Mouse (Mus musculus) hindbrain, postnatal 0 days (tissue): ENCODE results near the gene Ptchd4. TPM values are rescaled to one million over a fixed set of nuclear protein-coding genes. Genes with fewer than 3 reads are reported as not detected.

Experiments used
- ATAC-seq: fragments of 200-750 bp; cut with Nextera tagmentation; 2 replicates; pipeline ENCODE4 v1.8.0; 2017; ENCODE audit warnings: mild to moderate bottlenecking, moderate TSS enrichment, moderate library complexity
- DNase-seq: peaks from one replicate; pipeline ENCODE4 v3.0.0-alpha.2; 2015; ENCODE audit warnings: low spot score
- H3K27ac ChIP-seq: fragments of 300-500 bp; sonication (generic); 2 replicates; pipeline ENCODE4 v1.5.1; 2014; ENCODE audit warnings: mild to moderate bottlenecking
- H3K27me3 ChIP-seq: fragments of 300-500 bp; sonication (generic); 2 replicates; pipeline ENCODE4 v1.6.1; 2014; ENCODE audit warnings: low read length, mixed read lengths; ENCODE audit not compliant: insufficient read depth
- H3K36me3 ChIP-seq: fragments of 300-500 bp; sonication (generic); 2 replicates; pipeline ENCODE4 v1.6.1; 2014; ENCODE audit warnings: low read length, mixed read lengths; ENCODE audit not compliant: insufficient read depth
- H3K4me1 ChIP-seq: fragments of 300-500 bp; sonication (generic); 2 replicates; pipeline ENCODE4 v1.6.1; 2014; ENCODE audit warnings: antibody characterized with exemption, low read length, mixed read lengths; ENCODE audit not compliant: insufficient read depth
- H3K4me2 ChIP-seq: fragments of 300-500 bp; sonication (generic); 2 replicates; pipeline ENCODE4 v1.6.1; 2014; ENCODE audit warnings: low read depth, mild to moderate bottlenecking, low read length, moderate library complexity, mixed read lengths
- H3K4me3 ChIP-seq: fragments of 300-500 bp; sonication (generic); 2 replicates; pipeline ENCODE4 v1.5.1; 2014; ENCODE audit warnings: low read length
- H3K9ac ChIP-seq: fragments of 300-500 bp; sonication (generic); replicated peaks from 2 replicates; pipeline ENCODE4 v1.6.1; 2014; ENCODE audit warnings: mild to moderate bottlenecking, low read length, moderate library complexity, mixed read lengths
- H3K9me3 ChIP-seq: fragments of 300-500 bp; sonication (generic); 2 replicates; pipeline ENCODE4 v1.6.1; 2016; ENCODE audit warnings: low read length, mixed read lengths
- CTCF ChIP-seq: IDR thresholded peaks from 2 replicates; pipeline ENCODE4 v1.5.1; 2016; ENCODE audit warnings: antibody characterized with exemption, control low read depth, low read depth
- WGBS: fragments of 180-500 bp; shearing (Covaris S2); extraction: QIAGEN DNeasy Blood & Tissue Kit; methylation state at CpG from one replicate; pipeline ENCODE4 v1.1.7; 2014; 5-methylcytosine and 5-hydroxymethylcytosine counted together
- polyA plus RNA-seq: library from polyadenylated mRNA; unstranded; fragments of >200 nt; fragmentation: Nextera tagmentation; extraction: Ambion mirVana; gene quantifications from 2 replicates; pipeline ENCODE4 v1.2.1, GENCODE M21; 2015
- total RNA-seq: library from RNA; depleted of rRNA; stranded (reverse); fragments of >200 nt; gene quantifications from 2 replicates; pipeline ENCODE4 v1.2.3, GENCODE M21; 2014

Gene Ptchd4
- total and polyA plus RNA-seq, 2 experiments from 2014 or later = 11.3 to 11.7 TPM

DNA sequence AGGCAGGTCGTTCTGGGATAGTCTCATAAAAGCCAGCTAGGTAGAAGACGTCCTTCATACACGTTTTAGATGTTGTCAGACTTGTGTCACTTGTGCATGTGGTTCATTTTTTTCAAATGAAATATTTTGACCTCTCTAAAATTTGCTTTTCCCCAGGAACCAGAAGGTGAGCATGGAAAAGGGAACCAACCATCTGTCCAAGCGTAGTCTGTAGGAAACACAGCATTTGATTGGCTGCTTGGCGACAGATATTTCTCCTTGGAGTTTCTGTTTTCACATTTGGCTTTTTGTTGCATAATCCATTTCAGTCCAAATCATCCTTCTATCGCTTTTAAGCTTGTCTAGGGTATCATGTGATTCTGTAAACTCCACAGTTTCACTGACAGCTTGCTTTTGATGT lies 20.8 kb downstream of the Ptchd4 start:
- no peaks in the 10 kb centered on the region for H3K27me3 ChIP-seq
- H3K4me3 ChIP-seq = no peak overlapping the region
- H3K36me3 ChIP-seq = no peaks in the 10 kb centered on the region
- no peak for DNase-seq
- no peak for TF ChIP-seq CTCF
- no peak overlapping the region for H3K9ac ChIP-seq
- no peak overlapping the region for H3K4me2 ChIP-seq
- no peaks in the 10 kb centered on the region for H3K9me3 ChIP-seq
- no peaks in the 10 kb centered on the region for H3K4me1 ChIP-seq
- ATAC-seq = no peak
- 85% methylated on average over 6 of the region's 6 CpGs for WGBS
- H3K27ac ChIP-seq = no peak overlapping the region

DNA sequence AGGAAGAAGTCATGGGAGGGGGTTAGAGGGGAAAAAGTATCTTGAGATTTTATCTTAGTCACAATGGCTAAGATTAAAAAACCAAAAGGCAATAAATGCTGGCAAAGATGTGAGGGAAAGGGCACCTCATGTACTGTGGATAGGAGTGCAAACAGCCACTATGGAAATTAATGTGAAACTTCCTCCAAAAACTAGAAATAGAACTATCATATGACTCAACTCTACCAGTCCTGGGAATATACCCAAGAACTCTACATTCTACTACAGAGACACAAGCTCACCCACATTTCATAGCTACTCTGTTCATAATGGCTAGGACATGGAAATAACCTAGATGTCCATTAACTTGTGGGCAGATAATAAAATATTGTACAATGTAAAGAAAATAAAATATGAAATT lies 30.3 kb downstream of the Ptchd4 start:
- ATAC-seq (no peak), DNase-seq (no peak)
- Histone ChIP-seq H3K27ac (no peak overlapping the region), H3K4me3 (no peak overlapping the region), H3K4me1 (no peaks in the 10 kb centered on the region), H3K9ac (no peak overlapping the region), H3K36me3 (no peaks in the 10 kb centered on the region), H3K27me3 (no peaks in the 10 kb centered on the region), H3K9me3 (no peaks in the 10 kb centered on the region), H3K4me2 (no peak overlapping the region)
- no peak for TF ChIP-seq CTCF

DNA sequence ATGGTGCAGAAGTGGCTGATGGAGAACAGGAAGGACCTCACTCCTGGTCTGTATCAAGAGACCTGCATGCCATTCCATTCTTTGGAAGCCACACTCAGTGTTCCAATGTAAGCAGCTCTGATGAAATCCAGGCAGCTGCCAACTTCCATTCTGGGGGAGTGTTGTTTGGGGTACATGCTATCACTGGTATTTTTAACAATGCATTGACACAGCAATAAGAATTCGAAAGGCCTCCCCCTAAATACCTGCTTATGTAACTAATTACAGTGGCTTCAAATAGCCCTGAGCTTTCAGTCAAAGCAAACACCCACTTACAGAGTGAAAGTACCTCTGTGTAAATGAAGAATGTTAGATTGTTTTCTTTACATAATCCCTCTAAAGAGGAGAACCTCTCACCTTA lies 42.7 kb downstream of the Ptchd4 start:
- H3K36me3 ChIP-seq = no peaks in the 10 kb centered on the region
- H3K27ac ChIP-seq = no peak overlapping the region
- H3K27me3 ChIP-seq = no peaks in the 10 kb centered on the region
- no peak overlapping the region for H3K4me3 ChIP-seq
- TF ChIP-seq CTCF = no peak
- no peak for DNase-seq
- no peak overlapping the region for H3K4me2 ChIP-seq
- no peak overlapping the region for H3K9ac ChIP-seq
- no peaks in the 10 kb centered on the region for H3K4me1 ChIP-seq
- WGBS = 70% methylated on average over 1 of the region's 1 CpGs
- no peak for ATAC-seq
- H3K9me3 ChIP-seq = no peaks in the 10 kb centered on the region

DNA sequence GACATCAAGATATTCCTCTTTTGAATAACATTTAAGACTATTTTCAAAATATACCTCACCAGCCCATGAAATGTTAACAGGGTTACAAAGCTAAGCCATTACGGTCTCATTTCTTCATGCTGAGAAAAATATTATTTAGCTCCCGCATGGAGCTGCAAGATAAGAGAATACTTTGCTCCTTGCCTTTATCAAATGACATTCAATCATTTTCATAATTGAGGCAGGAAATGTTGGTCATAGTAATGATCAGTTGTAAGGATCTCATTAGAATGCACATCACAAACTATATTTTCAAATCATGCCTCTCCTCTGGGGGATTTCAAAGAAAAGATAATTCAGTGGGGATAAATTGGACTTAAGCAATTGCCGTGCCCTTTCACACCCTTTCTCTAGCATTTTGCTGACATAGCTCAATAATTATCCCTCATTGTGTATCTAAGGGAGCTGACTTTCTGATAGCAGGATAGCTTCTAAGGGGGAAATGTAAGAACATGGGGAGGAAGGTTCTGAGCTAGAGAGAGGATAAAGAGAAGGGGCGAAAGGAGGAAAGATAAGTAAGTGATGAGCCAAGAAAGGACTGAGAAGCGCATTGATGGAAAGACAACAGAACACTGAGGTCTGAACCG lies 47.5 kb downstream of the Ptchd4 start:
- Histone ChIP-seq H3K27me3 (no peaks in the 10 kb centered on the region), H3K4me1 (no peaks in the 10 kb centered on the region), H3K9me3 (no peaks in the 10 kb centered on the region), H3K36me3 (no peaks in the 10 kb centered on the region), H3K9ac (no peak overlapping the region), H3K4me3 (no peak overlapping the region), H3K4me2 (no peak overlapping the region), H3K27ac (no peak overlapping the region)
- ATAC-seq (no peak), DNase-seq (no peak)
- 78% methylated on average over 6 of the region's 6 CpGs for WGBS
- no peak for TF ChIP-seq CTCF

DNA sequence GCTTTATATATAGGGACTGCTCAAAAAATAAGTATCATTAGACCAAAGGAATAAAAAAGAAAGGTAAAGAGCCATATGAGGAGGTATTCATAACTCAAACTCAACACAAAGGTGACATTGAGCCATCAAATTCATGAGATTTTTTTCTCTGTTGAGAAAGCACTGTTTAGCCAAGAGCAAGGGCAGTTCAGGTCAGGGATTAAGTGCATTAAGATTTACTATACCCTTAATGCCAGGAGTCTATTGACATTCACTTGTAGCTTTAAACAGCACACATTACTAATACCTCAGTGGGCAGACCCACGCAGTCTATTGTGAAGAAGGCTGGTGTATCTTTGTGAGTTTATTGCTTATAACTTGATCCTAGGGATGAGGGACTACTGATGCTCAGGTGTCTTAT lies 49.0 kb downstream of the Ptchd4 start:
- no peak for TF ChIP-seq CTCF
- no peaks in the 10 kb centered on the region for H3K27me3 ChIP-seq
- H3K36me3 ChIP-seq = no peaks in the 10 kb centered on the region
- ATAC-seq (no peak), DNase-seq (no peak)
- no peak overlapping the region for H3K4me2 ChIP-seq
- no peak overlapping the region for H3K27ac ChIP-seq
- H3K4me3 ChIP-seq = no peak overlapping the region
- no peaks in the 10 kb centered on the region for H3K4me1 ChIP-seq
- H3K9ac ChIP-seq = no peak overlapping the region
- no peaks in the 10 kb centered on the region for H3K9me3 ChIP-seq
- WGBS = 85% methylated on average over 1 of the region's 1 CpGs

DNA sequence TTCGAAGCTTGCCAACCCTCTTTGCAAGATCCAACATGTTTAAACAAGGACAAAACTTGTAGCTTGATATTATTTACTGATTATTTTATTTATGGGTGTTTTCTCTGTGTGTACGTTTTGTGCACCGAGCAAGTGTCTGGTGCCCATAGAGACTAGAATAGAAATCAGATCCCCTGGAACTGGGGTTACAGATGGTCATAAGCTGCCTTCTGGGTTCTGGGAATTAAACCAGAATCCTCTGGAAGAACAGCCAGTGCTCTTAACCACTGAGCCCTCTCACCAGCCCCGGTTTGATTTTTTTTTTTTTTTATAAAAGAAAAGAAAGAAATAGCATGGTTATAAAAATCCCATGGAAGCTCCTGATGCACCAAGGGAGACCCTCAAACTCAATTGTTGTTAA lies 59.1 kb downstream of the Ptchd4 start:
- Histone ChIP-seq H3K36me3 (no peaks in the 10 kb centered on the region), H3K9ac (no peak overlapping the region), H3K4me1 (no peaks in the 10 kb centered on the region), H3K27ac (no peak overlapping the region), H3K4me2 (no peak overlapping the region), H3K9me3 (no peaks in the 10 kb centered on the region), H3K27me3 (no peaks in the 10 kb centered on the region), H3K4me3 (no peak overlapping the region)
- 88% methylated on average over 4 of the region's 4 CpGs for WGBS
- DNase-seq (no peak), ATAC-seq (no peak)
- TF ChIP-seq CTCF = no peak

DNA sequence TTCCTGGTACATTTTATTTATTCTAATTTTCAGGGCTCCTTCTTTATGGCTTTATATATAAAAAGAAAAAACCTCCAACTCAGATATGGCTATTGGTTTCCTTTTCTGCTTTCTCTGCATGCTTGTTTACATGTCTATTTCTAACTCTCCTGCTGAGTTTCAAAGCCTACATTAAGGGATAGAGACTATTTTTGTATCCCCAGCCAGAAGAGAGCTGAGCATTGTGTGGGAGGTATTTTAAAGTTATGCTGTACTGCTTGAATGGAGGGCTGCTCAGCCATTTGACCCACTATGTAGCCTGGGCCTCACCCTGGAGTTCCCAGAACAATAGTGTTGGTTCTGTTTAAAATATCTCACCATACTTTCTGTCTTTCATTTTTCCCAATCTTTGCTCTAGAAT lies 77.3 kb downstream of the Ptchd4 start:
- Histone ChIP-seq H3K36me3 (no peaks in the 10 kb centered on the region), H3K27me3 (no peaks in the 10 kb centered on the region), H3K27ac (no peak overlapping the region), H3K4me2 (no peak overlapping the region), H3K9ac (no peak overlapping the region), H3K9me3 (no peaks in the 10 kb centered on the region), H3K4me1 (no peaks in the 10 kb centered on the region), H3K4me3 (no peak overlapping the region)
- TF ChIP-seq CTCF = no peak
- no peak for ATAC-seq
- DNase-seq = no peak
